Mouse (Mus musculus) hindbrain, embryonic 14.5 days (tissue): ENCODE results near the gene Stat2. TPM values are rescaled to one million over a fixed set of nuclear protein-coding genes. Genes with fewer than 3 reads are reported as not detected.
A peak's percentile ranks its signal among the peaks of the same experiment; 100 is the strongest.
"Not testable (repeated sequence)": the region's sequence is repeated elsewhere in the genome, so short reads cannot be mapped to it uniquely, and the experiment has no call there.

ENCODE experiments used
- ATAC-seq: fragments of 200-750 bp; cut with Nextera tagmentation; 2 replicates; pipeline ENCODE4 v1.8.0; 2017; ENCODE audit warnings: moderate number of reproducible peaks, mild to moderate bottlenecking, moderate TSS enrichment, moderate library complexity; ENCODE audit not compliant: low FRiP score
- DNase-seq: peaks from one replicate; pipeline ENCODE4 v3.0.0-alpha.2; 2015; ENCODE audit warnings: low spot score
- H3K27ac ChIP-seq: fragments of 300-500 bp; sonication (generic); 2 replicates; pipeline ENCODE4 v1.5.1; 2014; ENCODE audit warnings: mild to moderate bottlenecking, moderate library complexity
- H3K27me3 ChIP-seq: fragments of 300-500 bp; sonication (generic); 2 replicates; pipeline ENCODE4 v1.6.1; 2014; ENCODE audit warnings: mild to moderate bottlenecking, low read length, mixed read lengths; ENCODE audit not compliant: control insufficient read depth, insufficient read depth
- H3K36me3 ChIP-seq: fragments of 300-500 bp; sonication (generic); replicated peaks from 2 replicates; pipeline ENCODE4 v1.6.1; 2014; ENCODE audit not compliant: control insufficient read depth, insufficient read depth
- H3K4me1 ChIP-seq: fragments of 300-500 bp; sonication (generic); replicated peaks from 2 replicates; pipeline ENCODE4 v1.6.1; 2014; ENCODE audit warnings: antibody characterized with exemption, low read length, mixed read lengths; ENCODE audit not compliant: control insufficient read depth, insufficient read depth
- H3K4me2 ChIP-seq: fragments of 300-500 bp; sonication (generic); replicated peaks from 2 replicates; pipeline ENCODE4 v1.6.1; 2014; ENCODE audit warnings: mild to moderate bottlenecking, moderate library complexity
- H3K4me3 ChIP-seq: fragments of 300-500 bp; sonication (generic); replicated peaks from 2 replicates; pipeline ENCODE4 v1.5.1; 2014; ENCODE audit warnings: mild to moderate bottlenecking, low read length
- H3K9ac ChIP-seq: fragments of 300-500 bp; sonication (generic); 2 replicates; pipeline ENCODE4 v1.6.1; 2014
- H3K9me3 ChIP-seq: fragments of 300-500 bp; sonication (generic); 2 replicates; pipeline ENCODE4 v1.6.1; 2016; ENCODE audit warnings: low read length; ENCODE audit not compliant: control insufficient read depth
- WGBS: fragments of 180-500 bp; shearing (Covaris S2); extraction: QIAGEN DNeasy Blood & Tissue Kit; methylation state at CpG from one replicate; pipeline ENCODE4 v1.1.7; 2014; 5-methylcytosine and 5-hydroxymethylcytosine counted together
- polyA plus RNA-seq: library from polyadenylated mRNA; unstranded; fragments of >200 nt; fragmentation: Nextera tagmentation; extraction: Ambion mirVana; gene quantifications from 2 replicates; pipeline ENCODE4 v1.2.1, GENCODE M21; 2014

Stat2 gene
- polyA plus RNA-seq, 1 experiment from 2014 or later: 20.5 TPM

DNA sequence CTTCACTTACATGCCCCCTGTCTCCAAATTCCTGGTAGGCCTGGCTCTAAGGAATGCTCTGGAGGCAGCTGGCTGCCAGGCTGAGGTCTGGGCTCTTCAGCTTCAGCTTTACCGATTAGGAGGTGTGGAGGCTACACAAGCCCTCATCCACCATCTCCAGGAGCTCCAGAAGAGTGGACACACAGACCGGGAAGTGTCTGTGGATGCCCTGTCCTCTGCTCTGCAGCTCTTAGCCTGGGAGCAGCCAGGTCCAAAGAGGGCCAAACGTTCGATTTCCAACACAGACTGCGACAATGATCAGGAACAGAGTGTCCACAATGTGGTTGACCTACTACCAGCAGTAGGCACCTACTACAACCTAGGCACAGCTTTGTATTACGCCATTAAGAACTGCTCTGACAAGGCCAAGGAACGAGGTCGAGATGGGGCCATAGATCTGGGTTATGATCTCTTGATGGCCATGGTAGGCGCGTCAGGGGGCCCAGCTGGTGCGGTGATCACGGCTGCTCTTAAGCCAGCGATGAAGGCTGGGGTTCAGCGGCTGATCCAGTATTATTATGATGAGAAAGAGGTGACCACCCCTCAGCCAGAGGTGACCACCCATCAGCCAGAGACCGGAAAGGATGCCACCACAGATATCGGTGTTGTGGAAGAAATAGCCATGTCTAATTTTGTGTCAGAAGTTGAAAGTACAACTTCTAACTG is 1.0 kb upstream of the Stat2 start:
- Histone ChIP-seq H3K9me3 (no peaks in the 10 kb centered on the region), H3K36me3 (no peaks in the 10 kb centered on the region), H3K27me3 (no peaks in the 10 kb centered on the region), H3K4me2 (peak overlapping the region; percentile 69), H3K9ac (no peak overlapping the region), H3K4me3 (no peak overlapping the region), H3K4me1 (0 out of 2 replicates have a peak, but pooled peaks cover 3% of the 10 kb centered on the region), H3K27ac (no peak overlapping the region)
- DNase-seq (no peak), ATAC-seq (no peak)
- 91% methylated on average over 16 of the region's 16 CpGs for WGBS

DNA sequence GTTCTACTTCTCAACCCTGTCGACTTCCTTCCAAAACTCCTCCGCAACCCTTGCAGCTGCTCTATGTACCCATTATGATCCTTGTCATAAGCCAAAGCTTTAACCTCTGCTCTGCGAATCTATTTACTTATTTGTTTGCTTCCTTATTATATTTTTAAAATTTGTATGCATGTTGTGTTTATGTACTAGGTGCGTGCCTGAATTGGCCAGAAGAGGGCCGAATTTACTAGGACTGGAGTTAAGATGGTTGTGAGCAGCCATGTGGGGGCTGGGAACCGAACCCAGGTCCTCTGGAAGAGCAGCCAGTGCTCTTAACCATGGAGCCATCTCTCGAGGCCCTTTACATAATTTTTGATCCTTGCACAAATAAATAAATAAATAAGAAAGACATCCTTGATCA is 507 bp downstream of the Stat2 start:
- H3K4me1 ChIP-seq: 0 out of 2 replicates have a peak, but pooled peaks cover 3% of the 10 kb centered on the region
- WGBS: 46% methylated on average over 7 of the region's 7 CpGs
- ATAC-seq (no peak), DNase-seq (no peak)
- H3K9me3 ChIP-seq: no peaks in the 10 kb centered on the region
- H3K36me3 ChIP-seq: no peaks in the 10 kb centered on the region
- peak overlapping the region; percentile 69 for H3K4me2 ChIP-seq
- peak overlapping the region; percentile 79 for H3K9ac ChIP-seq
- H3K4me3 ChIP-seq: peak overlapping the region; percentile 75
- no peaks in the 10 kb centered on the region for H3K27me3 ChIP-seq
- H3K27ac ChIP-seq: peak overlapping the region; percentile 86

DNA sequence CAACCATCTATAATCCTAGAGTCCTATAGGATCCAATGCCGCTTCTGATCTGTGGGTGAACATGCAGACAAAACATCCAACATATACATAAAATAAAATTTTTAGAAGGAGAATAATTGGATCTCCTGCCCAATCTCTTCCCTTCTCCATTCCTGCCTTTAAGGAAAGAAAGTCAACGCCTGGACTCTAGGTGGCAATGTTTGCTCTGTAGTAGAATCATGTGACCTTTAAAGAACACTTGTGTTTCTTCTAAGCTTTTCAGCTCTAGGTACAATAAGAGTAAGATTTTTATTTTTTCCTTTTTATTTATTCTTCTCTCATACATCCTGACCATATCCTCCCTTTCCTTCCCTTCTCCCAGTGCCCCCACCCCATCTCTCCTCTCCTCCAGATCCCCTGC is 1.5 kb downstream of the Stat2 start:
- H3K9me3 ChIP-seq: no peaks in the 10 kb centered on the region
- H3K27me3 ChIP-seq: no peaks in the 10 kb centered on the region
- H3K36me3 ChIP-seq: peaks cover 8% of the 10 kb centered on the region
- H3K4me2 ChIP-seq: no peak overlapping the region
- no peak overlapping the region for H3K4me3 ChIP-seq
- 60% methylated on average over 2 of the region's 2 CpGs for WGBS
- 0 out of 2 replicates have a peak, but pooled peaks cover 3% of the 10 kb centered on the region for H3K4me1 ChIP-seq
- H3K27ac ChIP-seq: no peak overlapping the region
- H3K9ac ChIP-seq: no peak overlapping the region
- DNase-seq (no peak), ATAC-seq (no peak)

DNA sequence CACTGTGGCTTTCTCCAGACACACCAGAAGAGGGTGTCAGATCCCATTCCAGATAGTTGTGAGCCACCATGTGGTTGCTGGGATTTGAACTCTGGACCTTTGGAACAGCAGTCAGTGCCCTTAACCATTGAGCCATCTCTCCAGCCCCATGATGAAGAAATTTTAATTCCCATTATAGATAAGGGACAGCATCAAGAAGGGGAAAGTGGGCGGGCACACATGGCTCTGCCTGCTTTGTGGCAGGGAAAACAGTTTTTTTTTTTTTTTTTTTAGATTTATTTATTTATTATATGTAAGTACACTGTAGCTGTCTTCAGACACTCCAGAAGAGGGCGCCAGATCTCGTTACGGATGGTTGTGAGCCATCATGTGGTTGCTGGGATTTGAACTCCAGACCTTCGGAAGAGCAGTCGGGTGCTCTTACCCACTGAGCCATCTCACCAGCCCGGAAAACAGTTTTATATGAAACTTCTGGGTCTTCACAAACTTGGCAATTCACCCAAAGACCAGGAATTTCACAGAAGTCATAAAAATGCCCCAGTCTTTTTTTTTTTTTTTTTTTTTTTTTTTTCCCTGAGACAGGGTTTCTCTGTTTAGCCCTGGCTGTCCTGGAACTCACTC is 2.6 kb downstream of the Stat2 start:
- not testable (repeated sequence) for H3K27me3 ChIP-seq, ATAC-seq, H3K27ac ChIP-seq, DNase-seq, H3K4me3 ChIP-seq, H3K4me1 ChIP-seq, H3K4me2 ChIP-seq, H3K9me3 ChIP-seq, H3K9ac ChIP-seq
- WGBS: 95% methylated on average over 4 of the region's 7 CpGs
- H3K36me3 ChIP-seq: peaks cover 16% of the 10 kb centered on the region

DNA sequence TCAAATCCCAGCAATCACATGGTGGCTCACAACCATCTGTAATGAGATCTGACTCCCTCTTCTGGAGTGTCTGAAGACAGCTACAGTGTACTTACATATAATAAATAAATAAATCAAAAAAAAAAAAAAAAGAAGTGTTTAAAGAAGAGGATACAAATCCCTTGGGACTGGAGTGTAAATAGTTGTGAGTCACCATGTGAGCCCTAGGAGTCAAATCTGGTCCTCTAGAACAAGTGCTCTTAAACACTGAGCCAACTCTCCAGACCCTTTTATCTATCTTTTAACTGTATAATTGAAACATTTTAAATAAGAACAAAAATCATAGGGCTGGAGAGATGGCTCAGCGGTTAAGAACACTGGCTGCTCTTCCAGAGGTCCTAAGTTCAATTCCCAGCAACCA is 5.0 kb downstream of the Stat2 start:
- not testable (repeated sequence) for H3K27me3 ChIP-seq, H3K4me3 ChIP-seq, H3K4me2 ChIP-seq, H3K9me3 ChIP-seq, ATAC-seq, DNase-seq, H3K27ac ChIP-seq, H3K4me1 ChIP-seq, H3K9ac ChIP-seq
- peaks cover 34% of the 10 kb centered on the region for H3K36me3 ChIP-seq
- 100% methylated on average over 1 of the region's 1 CpGs for WGBS

DNA sequence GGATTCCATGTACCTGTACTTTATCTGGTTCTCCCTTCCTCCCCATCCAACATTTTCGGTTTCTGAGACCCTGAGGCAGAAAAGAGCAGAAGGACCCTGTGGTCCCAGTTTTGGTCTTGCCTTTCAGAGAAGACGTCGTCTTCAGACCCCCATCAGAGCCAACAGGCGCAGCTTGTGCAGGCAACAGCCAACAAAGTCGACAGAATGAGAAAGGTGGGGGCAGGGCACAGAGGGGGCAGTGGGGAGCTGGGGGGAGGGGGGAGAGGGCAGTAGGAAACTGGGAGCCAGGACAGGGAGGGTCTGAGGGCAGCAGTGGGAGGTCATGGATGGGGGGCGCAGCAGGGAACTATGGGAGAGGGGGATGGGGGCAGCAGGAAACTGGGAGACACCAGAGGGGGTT is 7.8 kb downstream of the Stat2 start:
- no peaks in the 10 kb centered on the region for H3K27me3 ChIP-seq
- no peak overlapping the region for H3K9ac ChIP-seq
- DNase-seq (no peak), ATAC-seq (no peak)
- no peak overlapping the region for H3K4me2 ChIP-seq
- no peak overlapping the region for H3K27ac ChIP-seq
- no peaks in the 10 kb centered on the region for H3K4me1 ChIP-seq
- H3K36me3 ChIP-seq: peaks cover 62% of the 10 kb centered on the region
- H3K4me3 ChIP-seq: no peak overlapping the region
- no peaks in the 10 kb centered on the region for H3K9me3 ChIP-seq
- 56% methylated on average over 6 of the region's 6 CpGs for WGBS

DNA sequence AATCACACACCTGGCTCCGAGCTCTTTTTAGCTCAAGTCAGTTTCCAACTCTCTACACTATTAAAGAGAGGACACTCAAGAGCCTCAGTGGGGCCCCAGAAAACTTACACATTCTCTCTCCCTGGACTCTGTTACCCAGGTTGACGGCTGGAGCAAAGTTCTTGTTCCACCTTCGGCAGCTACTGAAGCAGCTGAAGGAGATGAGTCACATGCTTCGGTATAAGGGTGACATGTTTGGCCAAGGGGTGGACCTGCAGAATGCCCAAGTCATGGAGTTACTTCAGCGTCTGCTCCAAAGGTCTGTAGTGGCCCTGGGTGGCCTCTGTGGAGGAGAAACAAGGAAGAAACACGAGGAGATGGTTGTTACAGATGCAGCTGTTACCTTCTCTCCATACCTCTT is 10.6 kb downstream of the Stat2 start:
- no peaks in the 10 kb centered on the region for H3K27me3 ChIP-seq
- no peak overlapping the region for H3K9ac ChIP-seq
- no peaks in the 10 kb centered on the region for H3K9me3 ChIP-seq
- no peak overlapping the region for H3K4me3 ChIP-seq
- 92% methylated on average over 6 of the region's 6 CpGs for WGBS
- no peak overlapping the region for H3K4me2 ChIP-seq
- DNase-seq: no peak
- H3K27ac ChIP-seq: no peak overlapping the region
- no peaks in the 10 kb centered on the region for H3K4me1 ChIP-seq
- no peak for ATAC-seq
- peaks cover 87% of the 10 kb centered on the region for H3K36me3 ChIP-seq

DNA sequence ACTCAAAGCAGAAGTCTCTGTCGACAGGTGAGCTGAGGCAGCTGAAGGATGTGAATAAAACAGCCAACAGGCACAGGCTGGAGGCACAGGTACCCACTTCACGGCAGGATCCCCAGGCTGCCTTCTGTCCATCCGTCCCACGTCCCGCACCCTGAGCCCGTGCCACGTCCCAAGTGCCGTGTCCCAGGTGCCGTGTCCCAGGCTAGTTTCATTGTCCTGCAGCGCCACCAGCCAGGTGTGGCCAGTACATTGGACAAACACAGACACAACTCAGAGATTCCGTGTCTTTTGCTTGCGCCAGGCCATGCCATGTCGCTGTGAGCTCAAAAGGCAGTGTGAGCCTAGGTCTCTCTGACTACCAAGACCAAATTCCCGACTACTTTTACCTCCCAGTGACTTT is 11.3 kb downstream of the Stat2 start:
- ATAC-seq (no peak), DNase-seq (no peak)
- peaks cover 88% of the 10 kb centered on the region for H3K36me3 ChIP-seq
- 93% methylated on average over 14 of the region's 14 CpGs for WGBS
- no peak overlapping the region for H3K4me3 ChIP-seq
- H3K4me1 ChIP-seq: no peaks in the 10 kb centered on the region
- no peaks in the 10 kb centered on the region for H3K9me3 ChIP-seq
- no peaks in the 10 kb centered on the region for H3K27me3 ChIP-seq
- no peak overlapping the region for H3K4me2 ChIP-seq
- H3K27ac ChIP-seq: no peak overlapping the region
- no peak overlapping the region for H3K9ac ChIP-seq

DNA sequence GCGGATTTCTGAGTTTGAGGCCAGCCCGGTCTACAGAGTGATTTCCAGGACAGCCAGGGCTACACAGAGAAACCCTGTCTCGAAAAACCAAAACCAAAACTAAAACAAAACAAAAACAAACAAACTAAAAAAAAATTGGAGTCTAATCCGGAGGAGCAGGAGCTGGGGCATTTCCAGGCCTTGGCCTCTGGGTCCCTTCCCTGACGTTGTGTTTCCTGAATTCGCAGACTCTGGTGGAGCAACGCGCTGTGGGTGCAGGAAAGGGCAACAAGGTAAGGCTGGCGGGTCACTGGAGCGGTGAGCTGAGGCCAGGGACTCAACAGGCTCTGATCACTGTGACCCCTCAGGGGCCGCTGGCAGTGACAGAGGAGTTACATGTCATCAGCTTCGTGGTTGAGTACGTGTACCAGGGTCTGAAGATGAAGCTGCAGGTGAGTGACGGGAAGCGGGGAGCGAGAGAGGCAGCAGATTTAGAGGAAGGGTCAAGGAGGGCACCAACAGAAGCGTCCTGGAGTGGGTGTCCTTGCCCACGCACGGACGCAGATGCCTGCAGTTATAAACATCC is 12.6 kb downstream of the Stat2 start:
- H3K36me3 ChIP-seq: peaks cover 86% of the 10 kb centered on the region

More for the DNA sequence above, 12.6 kb downstream of the Stat2 start:
- DNase-seq: no peak
- no peaks in the 10 kb centered on the region for H3K4me1 ChIP-seq
- no peak overlapping the region for H3K4me2 ChIP-seq
- no peak overlapping the region for H3K27ac ChIP-seq
- H3K27me3 ChIP-seq: no peaks in the 10 kb centered on the region
- no peak overlapping the region for H3K9ac ChIP-seq
- ATAC-seq: no peak
- H3K9me3 ChIP-seq: no peaks in the 10 kb centered on the region
- WGBS: 89% methylated on average over 20 of the region's 20 CpGs
- H3K4me3 ChIP-seq: no peak overlapping the region
